Mouse (Mus musculus) inflammation-experienced regulatory T-cells, adult 6 months (primary cell): ENCODE measurements around the gene Cabcoco1. TPM values are rescaled to one million over a fixed set of nuclear protein-coding genes. Genes with fewer than 3 reads are reported as not detected.

Experiments
- ATAC-seq: one replicate; pipeline ENCODE4 v1.8.0; 2017
- polyA plus RNA-seq, 3 experiments: library from polyadenylated mRNA; unstranded; fragments of 100-300 nt; shearing (Covaris generic); gene quantifications; one replicate each; pipeline ENCODE4 v1.2.1; 2017

The Cabcoco1 gene
- polyA plus RNA-seq, 3 experiments from 2014 or later = 2.9 to 3.5 (median 3.2) TPM

DNA sequence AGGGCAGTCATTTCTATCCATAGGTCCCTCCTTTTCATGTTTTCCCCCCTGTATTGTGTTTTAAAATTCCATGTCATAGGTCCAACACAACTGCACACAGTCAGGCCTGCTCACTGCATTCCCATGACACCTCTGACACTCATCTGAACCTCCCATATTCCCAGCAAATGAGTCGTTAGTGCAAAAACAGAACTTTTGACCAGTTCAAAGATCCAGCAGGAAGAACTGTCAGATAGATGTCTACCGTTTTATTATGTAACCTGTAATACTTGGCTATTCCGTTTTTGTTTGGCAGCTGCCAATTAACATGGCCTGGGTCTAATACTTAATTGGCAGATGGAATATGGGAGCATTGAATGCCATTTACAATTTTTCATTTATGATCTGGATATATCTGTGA, 34.0 kb downstream of the Cabcoco1 start:
- no peak for ATAC-seq

DNA sequence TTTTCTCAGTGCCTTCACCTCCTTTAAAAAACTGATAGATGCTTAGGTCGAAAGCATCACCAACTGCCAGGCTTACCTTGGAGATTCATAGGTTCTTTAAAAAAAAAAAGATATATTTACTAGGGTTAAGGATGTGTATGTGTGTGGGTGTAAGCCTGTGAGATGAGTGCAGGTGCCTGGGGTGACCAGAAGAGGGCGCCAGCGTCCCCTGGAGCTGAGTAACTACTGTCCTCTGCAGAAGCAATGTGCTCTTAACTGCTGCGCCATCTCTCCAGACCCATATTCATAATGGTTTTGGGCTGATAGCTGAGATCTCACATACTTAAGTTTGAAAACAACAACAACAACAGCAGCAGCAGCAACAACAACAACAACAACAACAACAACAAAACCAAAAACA, 35.5 kb downstream of the Cabcoco1 start:
- ATAC-seq = no peak

DNA sequence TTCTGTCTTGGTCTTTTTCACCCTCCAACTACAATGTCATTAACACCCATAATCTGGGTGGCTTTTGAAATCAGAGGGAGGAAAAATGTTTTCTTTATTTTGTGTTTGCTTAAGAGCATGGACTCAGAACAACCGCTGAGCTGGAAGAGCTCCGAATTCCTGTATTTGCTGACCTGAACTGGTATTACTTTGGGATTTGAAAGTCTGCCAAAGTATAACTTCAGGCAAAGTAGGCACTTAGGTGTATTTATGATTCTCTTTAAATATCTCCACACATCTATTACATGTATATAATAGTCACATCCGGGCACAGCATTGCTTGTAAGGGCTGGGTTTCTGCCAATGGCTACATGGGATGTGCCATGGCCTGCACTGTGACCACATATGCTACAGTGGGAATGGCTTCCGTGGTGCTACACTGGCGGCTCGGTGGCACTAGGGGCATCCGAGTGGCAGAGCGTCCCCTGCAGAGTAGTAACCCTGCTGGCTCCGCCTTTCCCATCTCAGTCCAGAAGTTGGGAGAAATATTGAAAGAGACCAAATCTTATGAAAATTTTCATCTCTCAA, 37.0 kb downstream of the Cabcoco1 start:
- ATAC-seq = no peak

GRCm38 (mm10) chr10:68501067-68501466, 40.6 kb downstream of the Cabcoco1 start:
- ATAC-seq = no peak

GRCm38 (mm10) chr10:68495246-68495645, 46.5 kb downstream of the Cabcoco1 start:
- no peak for ATAC-seq

DNA sequence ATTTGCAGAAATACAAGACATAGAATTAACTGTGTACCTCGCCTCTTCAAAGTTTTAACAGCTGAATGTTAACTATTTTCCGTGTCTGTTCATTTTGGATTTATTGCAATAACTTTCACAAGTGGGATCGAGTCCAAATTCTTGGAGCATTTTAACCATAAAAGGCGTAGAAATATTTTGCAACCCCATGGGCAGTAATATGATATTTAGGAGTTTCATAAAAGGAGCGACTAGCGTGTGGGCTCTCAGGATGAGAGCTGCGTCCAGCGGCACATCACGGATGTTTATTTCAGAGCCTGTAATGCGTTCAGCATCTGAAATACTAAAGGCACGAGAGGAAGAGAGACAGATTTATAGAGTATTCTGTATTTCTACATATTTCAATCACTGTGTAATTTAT, 50.1 kb downstream of the Cabcoco1 start:
- ATAC-seq = no peak

GRCm38 (mm10) chr10:68490781-68491180, 50.9 kb downstream of the Cabcoco1 start:
- no peak for ATAC-seq

GRCm38 (mm10) chr10:68472799-68473198, 68.9 kb downstream of the Cabcoco1 start:
- ATAC-seq = no peak

GRCm38 (mm10) chr10:68465737-68466327, 75.9 kb downstream of the Cabcoco1 start:
- no peak for ATAC-seq

DNA sequence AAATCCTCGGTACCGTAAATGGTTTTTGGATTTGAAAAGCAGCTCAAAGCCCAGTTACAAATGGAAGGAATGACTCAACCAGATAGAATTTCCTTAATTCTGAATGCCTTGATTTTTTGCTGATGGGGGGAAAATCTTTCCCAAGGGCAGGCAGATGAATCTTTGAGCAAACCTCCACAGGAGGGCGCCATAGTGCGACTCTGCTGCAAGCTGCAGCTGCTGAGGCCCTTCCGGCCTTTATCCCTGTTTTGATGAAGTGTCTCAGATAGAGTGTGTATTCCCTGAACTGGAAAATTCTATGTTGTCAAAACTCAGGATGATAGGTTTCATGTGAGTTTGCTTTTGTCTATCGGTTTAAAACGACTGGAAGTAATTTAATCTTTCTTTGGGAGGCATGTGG, 76.8 kb downstream of the Cabcoco1 start:
- ATAC-seq = peak; percentile 41

DNA sequence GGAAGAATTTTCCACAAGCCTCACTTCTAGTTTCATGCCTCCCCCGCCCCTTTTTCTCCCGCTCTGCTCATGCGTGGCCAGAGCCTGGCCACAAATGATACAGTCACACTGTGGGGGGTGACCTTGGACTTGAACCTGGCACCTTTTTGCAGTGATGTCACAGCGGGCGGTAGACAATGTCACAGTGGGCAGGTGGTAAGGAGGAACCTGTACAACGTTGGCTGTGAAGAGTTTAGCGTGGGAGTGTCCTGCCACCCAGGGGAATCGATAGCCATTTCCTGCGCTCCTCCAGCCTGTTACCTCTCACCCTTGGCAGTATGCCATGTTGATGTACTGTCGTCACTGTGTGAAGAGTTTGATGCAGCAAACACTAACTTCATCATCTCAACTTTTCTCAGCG, 81.9 kb downstream of the Cabcoco1 start:
- ATAC-seq = no peak

- no peak for ATAC-seq
These were observed 84.7 kb downstream of the Cabcoco1 start for GRCm38 (mm10) chr10:68457019-68457418.

- ATAC-seq = peak; percentile 41
These were observed 87.2 kb downstream of the Cabcoco1 start for GRCm38 (mm10) chr10:68454541-68454940.

GRCm38 (mm10) chr10:68446797-68447125, 94.9 kb downstream of the Cabcoco1 start:
- ATAC-seq = no peak

- peak; percentile 67 for ATAC-seq
These were observed 95.6 kb downstream of the Cabcoco1 start for GRCm38 (mm10) chr10:68445876-68446796.

DNA sequence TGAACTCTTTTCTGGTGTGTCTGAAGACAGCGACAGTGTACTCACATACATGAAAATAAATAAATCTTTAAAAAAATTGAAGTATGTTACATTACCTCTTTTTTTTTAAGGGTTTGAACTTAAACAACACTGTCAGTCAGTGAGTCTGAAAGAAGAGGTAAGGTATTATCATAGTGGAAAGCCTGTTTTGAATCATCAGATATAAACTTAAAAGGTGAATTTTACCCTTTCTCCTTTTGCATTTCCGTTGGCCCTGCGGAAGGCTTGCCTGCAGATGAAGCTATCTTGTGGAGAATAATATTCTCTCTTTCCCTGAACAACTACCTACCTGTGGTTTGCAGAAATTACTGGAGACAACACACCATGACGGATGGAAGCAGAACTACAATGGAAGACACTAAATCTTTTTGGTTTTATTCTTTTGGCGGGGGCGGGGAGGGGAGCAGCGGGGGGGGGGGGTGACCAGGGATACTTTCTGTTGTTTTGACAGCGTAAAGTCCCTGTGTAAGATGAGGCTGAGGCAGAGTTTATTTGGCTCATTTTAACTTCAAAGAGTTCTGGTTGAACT, 96.4 kb downstream of the Cabcoco1 start:
- peak; percentile 44 for ATAC-seq

DNA sequence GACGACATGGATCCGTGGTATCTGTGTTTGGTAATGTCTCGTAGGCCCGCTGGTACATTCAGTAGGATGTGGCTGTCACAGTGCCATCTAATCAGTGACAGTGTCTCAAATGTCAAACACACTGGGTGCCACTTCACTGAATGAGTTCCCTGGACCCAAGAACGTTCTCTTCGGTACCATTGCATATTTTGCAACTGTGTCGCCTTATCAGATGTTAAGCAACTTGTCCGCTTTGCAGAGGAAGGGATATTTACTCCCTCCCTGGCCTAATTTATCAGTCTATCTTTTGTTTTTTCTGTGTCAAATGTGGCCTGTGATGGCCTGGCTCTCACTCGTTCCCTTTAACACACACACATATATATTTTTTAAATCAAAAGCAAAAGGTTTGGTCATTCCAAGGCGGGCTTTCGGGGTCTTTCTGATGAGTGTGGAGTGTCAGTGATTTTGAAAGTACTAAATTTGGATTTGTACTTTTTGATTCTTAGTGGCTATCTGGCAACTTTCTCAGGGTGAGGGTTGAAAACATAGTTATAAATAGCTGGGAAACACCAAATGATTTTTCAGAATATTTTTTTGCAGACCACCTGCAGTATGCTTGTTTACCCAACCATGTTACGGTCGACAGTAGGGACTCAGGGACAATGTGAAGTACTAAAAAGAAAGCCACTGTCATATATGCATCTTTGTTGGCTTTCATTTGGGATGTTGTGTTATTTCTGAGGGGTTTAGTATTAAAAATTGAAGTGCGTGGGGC, 97.2 kb downstream of the Cabcoco1 start:
- ATAC-seq = no peak

DNA sequence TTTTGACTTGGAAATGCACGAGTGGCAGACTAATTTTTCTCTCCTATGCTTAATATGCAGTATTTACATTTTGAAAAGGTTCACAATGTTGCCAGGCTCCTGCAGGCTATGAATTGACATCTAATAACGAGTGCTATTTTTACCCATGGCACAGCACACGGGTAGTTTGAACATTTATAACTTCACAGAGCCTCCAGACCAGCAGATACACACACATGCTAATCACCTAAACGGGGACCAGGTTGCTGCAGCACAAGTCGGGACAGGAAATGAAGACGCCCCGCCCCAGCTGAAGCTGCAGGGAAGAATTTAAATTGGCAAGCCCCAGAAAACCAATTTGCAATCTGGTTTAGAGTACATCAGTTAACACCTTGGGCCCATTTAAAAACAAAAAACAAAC, 98.6 kb downstream of the Cabcoco1 start:
- peak; percentile 58 for ATAC-seq

- ATAC-seq = peak; percentile 1
These were observed 99.0 kb downstream of the Cabcoco1 start for GRCm38 (mm10) chr10:68442713-68443112.

DNA sequence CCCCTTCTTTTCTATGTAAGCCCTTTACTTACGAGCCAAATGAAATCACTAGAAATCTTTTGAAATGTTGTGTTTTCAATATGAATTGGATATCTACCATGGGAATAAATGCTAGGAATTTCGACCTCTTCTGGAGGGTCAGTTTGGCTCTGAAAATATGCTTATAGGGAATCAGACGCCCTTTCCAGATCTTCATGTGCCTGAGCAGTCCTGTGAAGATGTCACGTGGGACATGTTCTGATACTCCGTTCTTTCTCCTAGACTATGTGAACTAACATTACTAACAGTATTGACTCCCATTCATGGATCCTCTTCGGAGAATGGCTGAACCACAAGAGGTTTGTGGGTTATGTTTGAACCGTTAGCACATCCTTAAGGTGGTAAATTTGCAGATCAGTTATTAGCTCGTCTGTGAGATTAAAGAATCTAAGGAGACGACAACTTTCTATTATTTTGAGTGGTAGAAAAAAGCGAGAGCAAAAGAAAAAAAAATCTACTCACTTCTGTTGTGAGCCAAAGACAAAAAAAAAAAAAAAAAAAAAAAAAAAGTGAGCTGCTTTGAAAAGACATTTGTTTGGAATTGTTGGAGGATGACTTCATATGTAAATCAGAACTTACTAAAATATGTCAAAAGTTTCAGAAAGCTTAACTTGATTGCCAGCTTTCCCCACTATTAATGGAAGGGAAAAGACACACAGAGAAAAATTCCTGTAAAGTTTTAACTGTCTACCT, 99.6 kb downstream of the Cabcoco1 start:
- no peak for ATAC-seq

GRCm38 (mm10) chr10:68440515-68440914, 101.2 kb downstream of the Cabcoco1 start:
- ATAC-seq = no peak

GRCm38 (mm10) chr10:68435754-68436153, 105.9 kb downstream of the Cabcoco1 start:
- no peak for ATAC-seq
